Mouse (Mus musculus): ENCODE results near the gene Kcnt1. TPM values are rescaled to one million over a fixed set of nuclear protein-coding genes. Genes with fewer than 3 reads are reported as not detected.

The Kcnt1 gene
- polyA plus RNA-seq, 1 experiment from 2014 or later, result 5.4 TPM

DNA sequence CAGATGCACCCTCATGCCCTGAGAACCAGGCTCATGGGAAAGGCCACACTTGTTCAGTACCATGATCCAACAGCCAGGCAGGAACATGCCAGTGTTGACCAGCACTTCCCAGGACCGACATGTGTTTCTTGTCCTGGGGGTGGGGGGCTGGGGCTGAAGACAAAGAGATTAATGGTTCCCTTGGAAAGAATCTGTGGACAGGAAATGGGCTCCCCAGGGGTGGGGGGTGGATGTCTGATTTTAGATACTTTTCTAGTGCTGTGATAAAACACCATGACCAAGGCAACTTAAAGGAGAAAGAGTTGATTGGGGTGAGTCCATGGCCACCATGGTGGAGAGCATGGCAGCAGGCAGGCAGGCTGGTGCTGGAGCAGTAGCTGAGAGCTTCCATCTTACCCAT, 18.7 kb downstream of the Kcnt1 start:
- Histone ChIP-seq H3K27ac (no peak overlapping the region), H3K4me1 (peaks cover 8% of the 10 kb centered on the region), H3K9ac (no peak overlapping the region), H3K9me3 (no peaks in the 10 kb centered on the region), H3K27me3 (replicated peaks) (peaks cover 21% of the 10 kb centered on the region), H3K4me3 (no peak overlapping the region), H3K36me3 (no peaks in the 10 kb centered on the region), H3K4me2 (replicated peaks) (no peak overlapping the region)
- no peak for ATAC-seq (ENCODE audit: low FRiP score, low read depth)
- 62% methylated on average over 1 of the region's 1 CpGs for WGBS

DNA sequence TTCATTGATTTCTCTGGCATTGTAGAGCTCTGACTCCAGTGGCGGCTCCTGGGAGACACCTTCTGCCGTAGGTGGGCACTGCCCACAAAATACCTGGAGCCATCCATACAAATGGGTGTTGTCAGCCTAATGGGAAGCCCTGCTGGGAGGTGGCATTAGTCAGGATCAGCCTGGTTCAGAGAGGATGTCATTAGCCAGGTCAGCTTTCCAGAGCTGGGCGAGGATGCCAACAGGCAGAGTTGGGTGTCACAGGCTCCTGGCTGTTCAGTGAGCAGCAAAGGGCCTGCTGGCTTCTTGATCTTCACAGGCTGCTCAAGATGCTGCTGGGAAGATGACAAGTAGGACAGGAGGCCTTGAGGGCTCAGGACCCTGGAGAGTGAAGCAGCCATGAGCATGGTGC, 21.2 kb downstream of the Kcnt1 start:
- ATAC-seq (ENCODE audit: low FRiP score, low read depth), result no peak
- 89% methylated on average over 3 of the region's 3 CpGs for WGBS
- no peak overlapping the region for H3K4me3 ChIP-seq

GRCm38 (mm10) chr2:25887226-25887625, 23.7 kb downstream of the Kcnt1 start:
- no peak overlapping the region for H3K4me2 ChIP-seq (replicated peaks)
- H3K4me3 ChIP-seq, result no peak overlapping the region
- H3K36me3 ChIP-seq, result no peaks in the 10 kb centered on the region
- H3K27ac ChIP-seq, result no peak overlapping the region
- H3K9me3 ChIP-seq, result no peaks in the 10 kb centered on the region
- WGBS, result 63% methylated on average over 8 of the region's 8 CpGs
- no peaks in the 10 kb centered on the region for H3K4me1 ChIP-seq
- no peak for ATAC-seq (ENCODE audit: low FRiP score, low read depth)
- no peak overlapping the region for H3K9ac ChIP-seq
- H3K27me3 ChIP-seq (replicated peaks), result no peaks in the 10 kb centered on the region

More for the DNA sequence above, 21.2 kb downstream of the Kcnt1 start:
- Histone ChIP-seq H3K9ac (no peak overlapping the region), H3K27me3 (replicated peaks) (no peaks in the 10 kb centered on the region; the same call in 1 of the 2 replicates), H3K4me2 (replicated peaks) (no peak overlapping the region), H3K27ac (no peak overlapping the region), H3K4me1 (no peaks in the 10 kb centered on the region), H3K36me3 (no peaks in the 10 kb centered on the region), H3K9me3 (no peaks in the 10 kb centered on the region)

- no peaks in the 10 kb centered on the region for H3K4me1 ChIP-seq
- no peak overlapping the region for H3K4me2 ChIP-seq (replicated peaks)
- no peaks in the 10 kb centered on the region for H3K36me3 ChIP-seq
- no peaks in the 10 kb centered on the region for H3K9me3 ChIP-seq
- no peak overlapping the region for H3K9ac ChIP-seq
- 69% methylated on average over 5 of the region's 5 CpGs for WGBS
- H3K27ac ChIP-seq, result no peak overlapping the region
- ATAC-seq (ENCODE audit: low FRiP score, low read depth), result no peak
- H3K4me3 ChIP-seq, result no peak overlapping the region
- no peaks in the 10 kb centered on the region for H3K27me3 ChIP-seq (replicated peaks)
Observed at GRCm38 (mm10) chr2:25888144-25888543, 24.6 kb downstream of the Kcnt1 start.

- H3K36me3 ChIP-seq, result no peaks in the 10 kb centered on the region
- H3K4me1 ChIP-seq, result no peaks in the 10 kb centered on the region
- H3K4me3 ChIP-seq, result no peak overlapping the region
- H3K27ac ChIP-seq, result no peak overlapping the region
- no peak for ATAC-seq (ENCODE audit: low FRiP score, low read depth)
- no peaks in the 10 kb centered on the region for H3K27me3 ChIP-seq (replicated peaks)
- H3K4me2 ChIP-seq (replicated peaks), result no peak overlapping the region
- no peaks in the 10 kb centered on the region for H3K9me3 ChIP-seq
- H3K9ac ChIP-seq, result no peak overlapping the region
- WGBS, result 88% methylated on average over 7 of the region's 7 CpGs
Observed at GRCm38 (mm10) chr2:25892440-25892839, 28.9 kb downstream of the Kcnt1 start.

DNA sequence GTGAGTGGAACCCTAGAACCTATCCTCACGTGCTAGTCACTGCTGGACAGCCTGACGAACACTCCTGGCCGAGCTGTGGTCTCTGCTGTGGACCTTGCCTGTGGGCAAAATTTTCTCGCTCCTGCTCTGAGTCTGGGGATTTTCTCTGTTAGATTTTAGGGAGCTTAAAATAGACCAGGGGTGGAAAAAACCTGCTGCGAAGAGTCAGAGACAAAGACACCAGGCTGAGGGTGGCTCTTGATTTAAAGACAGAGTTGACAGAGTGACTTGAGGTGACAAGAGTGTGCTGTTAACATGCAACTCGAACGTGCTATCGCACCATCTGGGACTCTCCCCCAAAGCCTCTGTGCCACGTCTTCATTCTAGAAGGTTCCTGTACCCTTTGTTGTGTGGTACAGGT, 35.4 kb downstream of the Kcnt1 start:
- no peak for ATAC-seq (ENCODE audit: low FRiP score, low read depth)
- H3K27me3 ChIP-seq (replicated peaks), result no peaks in the 10 kb centered on the region
- H3K4me1 ChIP-seq, result no peaks in the 10 kb centered on the region
- no peak overlapping the region for H3K4me2 ChIP-seq (replicated peaks)
- H3K36me3 ChIP-seq, result no peaks in the 10 kb centered on the region
- no peak overlapping the region for H3K27ac ChIP-seq
- no peaks in the 10 kb centered on the region for H3K9me3 ChIP-seq
- WGBS, result 90% methylated on average over 9 of the region's 9 CpGs
- no peak overlapping the region for H3K9ac ChIP-seq
- H3K4me3 ChIP-seq, result no peak overlapping the region

- no peak overlapping the region for H3K4me2 ChIP-seq (replicated peaks)
- H3K4me3 ChIP-seq, result no peak overlapping the region
- H3K9me3 ChIP-seq, result no peaks in the 10 kb centered on the region
- no peak overlapping the region for H3K27ac ChIP-seq
- H3K36me3 ChIP-seq, result no peaks in the 10 kb centered on the region
- WGBS, result 84% methylated on average over 12 of the region's 12 CpGs
- H3K4me1 ChIP-seq, result no peaks in the 10 kb centered on the region
- H3K27me3 ChIP-seq (replicated peaks), result no peaks in the 10 kb centered on the region
- ATAC-seq (ENCODE audit: low FRiP score, low read depth), result no peak
- H3K9ac ChIP-seq, result no peak overlapping the region
Observed at GRCm38 (mm10) chr2:25909872-25910271, 46.3 kb downstream of the Kcnt1 start.

GRCm38 (mm10) chr2:25913247-25913646, 49.7 kb downstream of the Kcnt1 start:
- ATAC-seq (ENCODE audit: low FRiP score, low read depth), result no peak
- H3K27me3 ChIP-seq (replicated peaks), result no peaks in the 10 kb centered on the region
- H3K4me3 ChIP-seq, result no peak overlapping the region
- no peaks in the 10 kb centered on the region for H3K4me1 ChIP-seq
- H3K27ac ChIP-seq, result no peak overlapping the region
- H3K9ac ChIP-seq, result no peak overlapping the region
- no peaks in the 10 kb centered on the region for H3K36me3 ChIP-seq
- 59% methylated on average over 2 of the region's 2 CpGs for WGBS
- H3K4me2 ChIP-seq (replicated peaks), result no peak overlapping the region
- no peaks in the 10 kb centered on the region for H3K9me3 ChIP-seq

- Histone ChIP-seq H3K4me1 (no peaks in the 10 kb centered on the region), H3K4me3 (no peak overlapping the region), H3K9ac (no peak overlapping the region), H3K27ac (no peak overlapping the region), H3K36me3 (no peaks in the 10 kb centered on the region), H3K4me2 (replicated peaks) (no peak overlapping the region), H3K27me3 (replicated peaks) (no peaks in the 10 kb centered on the region), H3K9me3 (no peaks in the 10 kb centered on the region)
- no peak for ATAC-seq (ENCODE audit: low FRiP score, low read depth)
- 81% methylated on average over 4 of the region's 4 CpGs for WGBS
Observed at GRCm38 (mm10) chr2:25914201-25914600, 50.7 kb downstream of the Kcnt1 start.

DNA sequence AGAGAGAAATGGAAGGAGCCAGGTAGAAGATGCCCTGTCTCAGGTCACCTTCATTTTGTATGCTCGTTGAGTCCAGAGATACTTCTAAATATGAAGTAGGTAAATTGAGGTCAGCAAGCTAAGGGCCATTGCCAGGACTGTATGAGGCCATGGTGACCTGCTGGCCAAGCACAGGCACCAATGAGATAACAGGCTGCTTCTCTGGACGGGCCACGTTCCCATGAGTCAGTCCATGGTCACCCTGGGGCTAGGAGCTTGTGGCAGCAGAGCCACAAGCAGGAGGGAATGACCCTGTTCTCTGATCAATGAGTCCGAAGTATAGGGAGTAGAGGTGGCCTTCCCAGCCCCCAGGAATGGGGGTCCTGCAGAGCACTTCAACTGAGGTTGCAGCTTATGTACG, 51.3 kb downstream of the Kcnt1 start:
- ATAC-seq (ENCODE audit: low FRiP score, low read depth), result no peak
- Histone ChIP-seq H3K4me3 (no peak overlapping the region), H3K9me3 (no peaks in the 10 kb centered on the region), H3K9ac (no peak overlapping the region), H3K4me1 (no peaks in the 10 kb centered on the region), H3K36me3 (no peaks in the 10 kb centered on the region), H3K4me2 (replicated peaks) (no peak overlapping the region), H3K27ac (no peak overlapping the region), H3K27me3 (replicated peaks) (no peaks in the 10 kb centered on the region)
- 87% methylated on average over 5 of the region's 5 CpGs for WGBS

GRCm38 (mm10) chr2:25918408-25918807, 54.9 kb downstream of the Kcnt1 start:
- H3K9me3 ChIP-seq, result no peaks in the 10 kb centered on the region
- no peak overlapping the region for H3K4me2 ChIP-seq (replicated peaks)
- H3K36me3 ChIP-seq, result peaks cover 4% of the 10 kb centered on the region; the same call in 1 of the 2 replicates
- H3K4me1 ChIP-seq, result 0 out of 2 replicates have a peak, but pooled peaks cover 3% of the 10 kb centered on the region
- WGBS, result 92% methylated on average over 2 of the region's 2 CpGs
- H3K27ac ChIP-seq, result no peak overlapping the region
- H3K4me3 ChIP-seq, result no peak overlapping the region
- ATAC-seq (ENCODE audit: low FRiP score, low read depth), result no peak
- H3K27me3 ChIP-seq (replicated peaks), result no peaks in the 10 kb centered on the region
- no peak overlapping the region for H3K9ac ChIP-seq

DNA sequence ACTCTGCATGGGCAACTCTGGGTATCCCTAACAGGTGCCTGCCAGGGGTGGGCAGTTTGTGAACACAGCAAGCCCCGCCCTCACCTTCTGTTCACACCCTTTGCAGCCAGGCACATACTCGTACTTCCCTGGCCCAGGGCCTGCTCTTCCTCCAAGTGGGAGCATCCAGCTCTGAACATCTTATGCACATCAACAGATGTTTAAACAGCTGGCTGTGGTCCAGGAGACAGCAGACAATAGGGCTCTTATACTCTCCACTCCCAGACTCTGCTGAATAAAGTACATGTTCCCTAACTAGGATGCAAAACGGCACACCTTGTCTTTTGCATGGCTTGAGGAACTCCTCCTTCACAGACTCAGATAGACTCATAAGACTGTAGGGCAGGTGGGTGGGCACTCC, 56.4 kb downstream of the Kcnt1 start:
- H3K9me3 ChIP-seq, result no peaks in the 10 kb centered on the region
- ATAC-seq (ENCODE audit: low FRiP score, low read depth), result no peak
- H3K36me3 ChIP-seq, result peaks cover 13% of the 10 kb centered on the region; the same call in 1 of the 2 replicates
- H3K4me1 ChIP-seq, result 0 out of 2 replicates have a peak, but pooled peaks cover 3% of the 10 kb centered on the region
- 73% methylated on average over 3 of the region's 3 CpGs for WGBS
- H3K4me3 ChIP-seq, result no peak overlapping the region
- H3K4me2 ChIP-seq (replicated peaks), result no peak overlapping the region
- H3K9ac ChIP-seq, result no peak overlapping the region
- H3K27ac ChIP-seq, result no peak overlapping the region
- no peaks in the 10 kb centered on the region for H3K27me3 ChIP-seq (replicated peaks)

- no peak for ATAC-seq (ENCODE audit: low FRiP score, low read depth)
- H3K36me3 ChIP-seq, result peaks cover 41% of the 10 kb centered on the region
- no peak overlapping the region for H3K4me2 ChIP-seq (replicated peaks)
- H3K27ac ChIP-seq, result no peak overlapping the region
- no peak overlapping the region for H3K9ac ChIP-seq
- no peaks in the 10 kb centered on the region for H3K9me3 ChIP-seq
- no peaks in the 10 kb centered on the region for H3K27me3 ChIP-seq (replicated peaks)
- WGBS, result 79% methylated on average over 2 of the region's 2 CpGs
- H3K4me3 ChIP-seq, result no peak overlapping the region
- 0 out of 2 replicates have a peak, but pooled peaks cover 3% of the 10 kb centered on the region for H3K4me1 ChIP-seq
Observed at GRCm38 (mm10) chr2:25923799-25924198, 60.3 kb downstream of the Kcnt1 start.
